Mouse (Mus musculus) left cerebral cortex, postnatal 10 days (tissue): ENCODE results near the gene Trpm8. TPM values are rescaled to one million over a fixed set of nuclear protein-coding genes. Genes with fewer than 3 reads are reported as not detected.

Experiments used
- DNase-seq, 2 experiments: peaks; one replicate each; pipeline ENCODE4 v3.0.0; 2021 to 2022; ENCODE audit warnings: low spot score in 2 of 2, mixed read lengths in 1 of 2; ENCODE audit errors: extremely low spot score in 1 of 2
- intact Hi-C: fragments of 180-260 bp; cut with DNase I; formaldehyde crosslinking; loops from one replicate; pipeline ENCODE4 v1.15.1; 2025
- total RNA-seq, 2 experiments: library from RNA; stranded (reverse); gene quantifications; 2 replicates each; pipeline ENCODE4 v1.2.3; 2021

Trpm8 gene
- total RNA-seq, 2 experiments from 2014 or later: 1.2 to 1.5 TPM

- peak in 1 of 2 experiments; percentile 55 for DNase-seq
- intact Hi-C loops: no loop called here
Observed at GRCm38 (mm10) chr1:88243861-88244260, 33.6 kb upstream of the Trpm8 start.

GRCm38 (mm10) chr1:88245881-88246280, 31.6 kb upstream of the Trpm8 start:
- DNase-seq: peak in 1 of 2 experiments; percentile 61
- intact Hi-C loops: no loop called here

GRCm38 (mm10) chr1:88246386-88246785, 31.1 kb upstream of the Trpm8 start:
- intact Hi-C loops: no loop called here

GRCm38 (mm10) chr1:88247660-88248059, 29.8 kb upstream of the Trpm8 start:
- intact Hi-C loops: no loop called here
- peak in 1 of 2 experiments; percentile 57 for DNase-seq

More at GRCm38 (mm10) chr1:88246386-88246785, 31.1 kb upstream of the Trpm8 start:
- DNase-seq: peak in 1 of 2 experiments; percentile 34

GRCm38 (mm10) chr1:88248658-88249057, 28.8 kb upstream of the Trpm8 start:
- intact Hi-C loops: no loop called here
- peak in 1 of 2 experiments; percentile 81 for DNase-seq

- intact Hi-C loops: no loop called here
- DNase-seq: peak in 1 of 2 experiments; percentile 43
Observed at GRCm38 (mm10) chr1:88249596-88249995, 27.9 kb upstream of the Trpm8 start.

- intact Hi-C loops: no loop called here
- DNase-seq: peak in 1 of 2 experiments; percentile 32
Observed at GRCm38 (mm10) chr1:88250023-88250422, 27.4 kb upstream of the Trpm8 start.

- peak in 1 of 2 experiments; percentile 54 for DNase-seq
- intact Hi-C loops: no loop called here
Observed at GRCm38 (mm10) chr1:88253106-88253505, 24.4 kb upstream of the Trpm8 start.

- intact Hi-C loops: no loop called here
- DNase-seq: peak in 1 of 2 experiments; percentile 36
Observed at GRCm38 (mm10) chr1:88253540-88253939, 23.9 kb upstream of the Trpm8 start.

GRCm38 (mm10) chr1:88254793-88255465, 22.5 kb upstream of the Trpm8 start:
- intact Hi-C loops: no loop called here

GRCm38 (mm10) chr1:88255466-88255857, 22.0 kb upstream of the Trpm8 start:
- intact Hi-C loops: no loop called here
- peak in 1 of 2 experiments; percentile 64 for DNase-seq

More at GRCm38 (mm10) chr1:88254793-88255465, 22.5 kb upstream of the Trpm8 start:
- peak in 1 of 2 experiments; percentile 76 for DNase-seq

- DNase-seq: peak in 1 of 2 experiments; percentile 83
- intact Hi-C loops: no loop called here
Observed at GRCm38 (mm10) chr1:88255989-88256754, 21.3 kb upstream of the Trpm8 start.

GRCm38 (mm10) chr1:88256886-88257663, 20.4 kb upstream of the Trpm8 start:
- peak in 1 of 2 experiments; percentile 42 for DNase-seq
- intact Hi-C loops: no loop called here

- intact Hi-C loops: no loop called here
- peak in 1 of 2 experiments; percentile 64 for DNase-seq
Observed at GRCm38 (mm10) chr1:88257681-88258080, 19.8 kb upstream of the Trpm8 start.

GRCm38 (mm10) chr1:88258361-88258760, 19.1 kb upstream of the Trpm8 start:
- intact Hi-C loops: no loop called here
- DNase-seq: peak in 1 of 2 experiments; percentile 51

- intact Hi-C loops: no loop called here
- peak in 1 of 2 experiments; percentile 69 for DNase-seq
Observed at GRCm38 (mm10) chr1:88258881-88259642, 18.4 kb upstream of the Trpm8 start.

- intact Hi-C loops: no loop called here
Observed at GRCm38 (mm10) chr1:88259643-88260024, 17.8 kb upstream of the Trpm8 start.

GRCm38 (mm10) chr1:88260114-88260513, 17.3 kb upstream of the Trpm8 start:
- intact Hi-C loops: no loop called here
- peak in 1 of 2 experiments; percentile 88 for DNase-seq

More at GRCm38 (mm10) chr1:88259643-88260024, 17.8 kb upstream of the Trpm8 start:
- peak in 1 of 2 experiments; percentile 66 for DNase-seq
